Mouse (Mus musculus) lung, adult 2 months (tissue): ENCODE results near the gene Pcnx4. TPM values are rescaled to one million over a fixed set of nuclear protein-coding genes. Genes with fewer than 3 reads are reported as not detected.
A peak's percentile ranks its signal among the peaks of the same experiment; 100 is the strongest.

Source experiments
- DNase-seq: peaks from one replicate; pipeline ENCODE4 v3.0.0; 2022
- H3K4me1 ChIP-seq: fragments of 200-500 bp; 2 replicates; pipeline ENCODE4 v1.6.1; 2011; ENCODE audit warnings: low read length; ENCODE audit not compliant: control insufficient read depth, insufficient read depth
- H3K4me3 ChIP-seq: fragments of 200-500 bp; replicated peaks from 2 replicates; pipeline ENCODE3; 2011; ENCODE audit warnings: low read depth, mild to moderate bottlenecking, control low read depth, low read length; ENCODE audit errors: extremely low read depth
- CTCF ChIP-seq: fragments of 200-500 bp; IDR thresholded peaks from 2 replicates; pipeline ENCODE4 v1.5.1; 2011; ENCODE audit warnings: mild to moderate bottlenecking, low read length, control low read depth; ENCODE audit not compliant: insufficient read depth
- POLR2A ChIP-seq: fragments of 200-500 bp; IDR thresholded peaks from 2 replicates; pipeline ENCODE4 v1.6.1; 2011; ENCODE audit warnings: low read depth, mild to moderate bottlenecking, control low read depth, low read length, borderline replicate concordance; ENCODE audit errors: extremely low read depth
- WGBS: fragments of 180-500 bp; shearing (Covaris S2); methylation state at CpG from one replicate; pipeline ENCODE4 v1.1.7; 2018; 5-methylcytosine and 5-hydroxymethylcytosine counted together
- polyA plus RNA-seq: library from polyadenylated mRNA; depleted of rRNA; stranded (reverse); fragments of >200 nt; gene quantifications from 2 replicates; pipeline ENCODE4 v1.2.3, GENCODE M21; 2012; rRNA removed

The Pcnx4 gene
- 3.9 and 6.2 TPM in 2 replicates for polyA plus RNA-seq

- peak; percentile 95 for DNase-seq
- Histone ChIP-seq H3K4me1 (0 out of 2 replicates have a peak, but pooled peaks cover 2% of the 10 kb centered on the region), H3K4me3 (peak within 1 kb of the TSS; percentile 95)
- TF ChIP-seq POLR2A (peak; percentile 75; the same call in 1 of the 2 replicates), CTCF (no peak)
- WGBS, result under 1% methylated on average over 45 of the region's 45 CpGs
Observed at GRCm38 (mm10) chr12:72536021-72536597, at the start of gene Pcnx4. Pcnx4 (plus strand) TSS chr12:72536383.

DNA sequence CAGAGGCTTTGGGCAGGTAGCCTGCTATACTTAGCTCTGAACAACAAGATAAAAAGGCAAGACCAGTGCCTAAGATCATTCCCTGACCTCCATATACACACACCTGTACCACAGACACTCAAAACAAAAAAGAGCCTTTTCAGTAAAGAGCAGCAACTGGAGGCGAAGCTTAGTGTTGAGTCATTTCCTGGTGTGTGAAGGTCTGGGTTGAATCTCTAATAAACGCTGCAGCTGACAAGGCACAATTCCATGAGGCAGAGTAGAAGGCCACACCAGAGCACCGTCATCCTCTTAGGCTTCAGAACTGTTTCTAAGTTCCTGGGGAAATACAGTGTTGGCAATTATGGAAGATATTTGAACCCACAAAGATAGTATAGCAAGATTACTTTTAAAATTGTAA lies 48.7 kb upstream of the Pcnx4 start:
- no peak for TF ChIP-seq CTCF
- DNase-seq, result no peak
- WGBS, result 41% methylated on average over 3 of the region's 3 CpGs
- Histone ChIP-seq H3K4me1 (no peaks in the 10 kb centered on the region; the same call in 1 of the 2 replicates), H3K4me3 (no peak overlapping the region)

DNA sequence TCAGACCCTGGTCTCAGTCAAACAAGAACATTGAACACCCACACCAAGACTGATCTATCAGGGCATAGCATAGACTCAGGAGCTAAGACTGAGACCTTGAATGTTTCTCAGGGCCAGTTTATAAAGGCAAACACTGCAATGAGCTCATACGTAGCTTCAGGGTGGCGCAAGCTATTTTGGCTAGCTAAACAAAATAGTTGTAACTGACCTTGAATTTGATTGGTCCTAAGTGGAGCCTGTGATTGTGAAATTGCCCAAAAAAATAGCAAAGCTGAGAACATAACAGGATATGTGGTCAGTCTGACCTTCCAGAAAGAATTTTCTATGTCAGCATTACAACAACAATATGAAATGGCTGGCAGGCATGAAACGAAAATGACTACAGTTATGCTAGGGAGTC lies 46.2 kb upstream of the Pcnx4 start:
- no peak for DNase-seq
- Histone ChIP-seq H3K4me1 (no peaks in the 10 kb centered on the region; the same call in 1 of the 2 replicates), H3K4me3 (no peak overlapping the region)
- TF ChIP-seq CTCF (no peak), POLR2A (no peak)
- 46% methylated on average over 3 of the region's 3 CpGs for WGBS

GRCm38 (mm10) chr12:72491063-72491719 lies 45.0 kb upstream of the Pcnx4 start:
- no peak for DNase-seq
- WGBS, result 45% methylated on average over 3 of the region's 3 CpGs
- H3K4me3 ChIP-seq, result no peak overlapping the region
- TF ChIP-seq POLR2A (no peak), CTCF (no peak)
- no peaks in the 10 kb centered on the region; the same call in 1 of the 2 replicates for H3K4me1 ChIP-seq

- Histone ChIP-seq H3K4me3 (no peak overlapping the region), H3K4me1 (no peaks in the 10 kb centered on the region)
- DNase-seq, result no peak
- 74% methylated on average over 12 of the region's 12 CpGs for WGBS
- no peak for TF ChIP-seq CTCF
Observed at GRCm38 (mm10) chr12:72496866-72497600, 39.1 kb upstream of the Pcnx4 start.

GRCm38 (mm10) chr12:72509606-72510005 lies 26.6 kb upstream of the Pcnx4 start:
- no peak for DNase-seq
- WGBS, result 85% methylated on average over 7 of the region's 7 CpGs
- no peaks in the 10 kb centered on the region for H3K4me1 ChIP-seq
- TF ChIP-seq CTCF, result no peak
- TF ChIP-seq POLR2A, result no peak
- no peak overlapping the region for H3K4me3 ChIP-seq

DNA sequence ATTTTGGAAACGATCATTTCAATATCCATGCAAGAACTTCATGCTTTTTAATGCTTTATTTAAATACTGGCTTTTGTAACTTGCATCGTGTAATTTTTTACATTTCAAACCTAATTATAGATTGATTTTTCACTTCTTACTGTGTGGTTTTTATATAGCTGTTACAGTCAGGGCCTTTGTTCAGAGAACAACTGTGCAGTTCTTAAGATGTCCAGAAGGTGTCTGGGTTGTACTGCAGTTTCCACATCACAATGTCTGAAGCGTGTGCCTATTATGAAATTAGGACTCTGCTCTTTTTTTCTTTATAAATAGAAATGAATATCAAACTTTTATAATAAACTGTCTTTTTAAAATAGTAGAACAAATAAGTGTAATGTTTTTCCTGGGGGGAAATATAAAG lies 20.7 kb upstream of the Pcnx4 start:
- TF ChIP-seq CTCF (no peak), POLR2A (no peak)
- Histone ChIP-seq H3K4me3 (no peak overlapping the region), H3K4me1 (no peaks in the 10 kb centered on the region)
- WGBS, result 51% methylated on average over 3 of the region's 3 CpGs
- no peak for DNase-seq

DNA sequence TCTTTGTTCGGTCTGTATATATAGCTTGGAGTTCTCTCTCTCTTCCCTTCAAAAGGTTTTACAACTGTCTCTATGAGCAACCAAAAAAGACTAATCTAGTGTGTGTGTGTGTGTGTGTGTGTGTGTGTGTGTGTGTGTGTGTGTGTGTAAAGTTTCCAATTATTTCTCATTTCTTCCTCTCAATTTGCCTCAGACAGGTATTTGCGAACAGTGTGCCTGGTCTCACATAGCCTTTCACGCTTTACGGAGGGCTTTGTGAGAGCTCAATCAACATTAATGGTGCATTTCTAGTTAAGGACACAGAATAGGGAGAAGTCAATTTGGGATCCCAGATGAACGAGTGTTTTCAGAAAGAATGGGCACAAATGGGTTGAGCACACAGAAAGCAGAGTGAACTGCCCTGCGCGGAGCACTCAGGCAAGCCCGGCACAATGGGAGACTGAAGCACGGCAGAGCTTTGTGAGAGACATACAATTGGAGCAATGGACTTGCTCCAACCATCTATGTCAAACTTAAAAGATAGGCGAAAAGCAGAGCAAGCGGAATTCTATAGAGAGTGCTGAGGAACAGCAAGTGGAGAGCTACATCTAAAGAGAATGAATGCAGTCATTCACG lies 18.0 kb upstream of the Pcnx4 start:
- DNase-seq, result no peak
- TF ChIP-seq POLR2A (no peak), CTCF (no peak)
- WGBS, result 85% methylated on average over 12 of the region's 12 CpGs
- Histone ChIP-seq H3K4me1 (no peaks in the 10 kb centered on the region), H3K4me3 (no peak overlapping the region)

DNA sequence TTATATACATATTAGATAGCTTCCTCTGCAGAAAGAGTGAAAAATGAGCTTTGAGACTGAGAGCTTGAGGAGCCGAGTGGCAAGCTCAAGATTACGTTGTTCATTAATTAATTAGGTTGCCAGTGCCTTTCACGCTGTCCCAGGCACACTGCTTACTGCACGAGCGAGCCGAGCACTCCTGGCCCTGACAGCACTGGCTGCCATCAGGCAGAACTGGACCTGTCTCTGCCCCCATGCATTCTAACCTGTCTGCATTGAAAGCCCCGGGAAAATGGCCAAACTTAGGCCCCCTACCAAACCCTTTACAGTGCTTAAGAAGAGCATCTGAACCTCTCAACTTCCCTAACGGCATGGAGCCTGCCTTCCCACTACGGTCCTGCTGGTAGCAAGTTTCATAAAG lies 16.8 kb upstream of the Pcnx4 start:
- Histone ChIP-seq H3K4me3 (no peak overlapping the region), H3K4me1 (no peaks in the 10 kb centered on the region)
- TF ChIP-seq CTCF, result no peak
- TF ChIP-seq POLR2A, result no peak
- DNase-seq, result no peak
- 71% methylated on average over 9 of the region's 9 CpGs for WGBS
